Mouse (Mus musculus) embryonic fibroblast, embryonic 13.5 days (primary cell): Measurements from ENCODE around the gene Oard1.

Source experiments
- CTCF ChIP-seq: IDR thresholded peaks from 2 replicates; pipeline ENCODE4 v1.5.1; 2011; ENCODE audit warnings: mild to moderate bottlenecking, control low read depth, low read length, moderate library complexity, borderline replicate concordance; ENCODE audit not compliant: insufficient read depth
- POLR2A ChIP-seq: IDR thresholded peaks from 2 replicates; pipeline ENCODE4 v1.6.1; 2011; ENCODE audit warnings: low read depth, mild to moderate bottlenecking, control low read depth, low read length, moderate library complexity

DNA sequence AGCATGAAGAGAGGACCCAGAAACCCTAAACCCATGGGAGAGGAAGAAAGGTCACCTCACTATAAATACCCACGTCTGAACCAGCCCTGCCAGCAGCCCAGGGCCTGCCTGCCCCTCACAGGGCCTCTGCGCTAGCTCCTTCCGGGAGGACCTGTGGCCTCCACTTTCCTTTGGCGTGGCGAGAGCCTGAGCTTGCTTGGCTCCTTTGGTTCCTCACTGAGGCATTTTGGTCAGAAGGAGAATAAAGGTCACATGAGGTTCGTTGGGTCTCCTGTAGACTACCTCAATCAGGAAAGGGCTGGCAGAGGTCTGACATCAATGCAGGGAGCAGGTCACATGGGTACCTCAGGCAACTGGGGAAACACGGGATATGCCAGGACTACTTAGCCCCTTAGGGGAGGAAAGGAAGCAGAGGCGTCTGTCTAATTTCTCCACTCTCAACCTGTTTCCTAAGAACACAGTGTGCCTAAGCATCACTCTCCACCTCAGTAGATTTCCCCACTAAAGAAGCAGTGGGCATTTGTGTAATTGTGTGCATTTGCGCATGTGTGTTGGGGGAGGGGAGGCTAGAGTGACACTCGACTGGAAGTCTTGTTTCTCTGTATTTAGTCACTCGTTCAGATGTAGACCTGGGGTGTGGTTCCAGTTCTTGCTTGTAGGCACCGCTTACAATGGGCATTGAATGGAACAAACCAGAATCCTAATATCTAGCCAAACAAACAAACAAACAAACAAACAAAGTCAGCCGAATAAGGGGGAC, 17.4 kb downstream of the Oard1 start:
- TF ChIP-seq CTCF = no peak
- no peak for TF ChIP-seq POLR2A
